Mouse (Mus musculus): ENCODE data around the gene Tas1r1. TPM values are rescaled to one million over a fixed set of nuclear protein-coding genes. Genes with fewer than 3 reads are reported as not detected.

Gene Tas1r1
- polyA plus RNA-seq, 1 experiment from 2014 or later: 1.5 TPM

GRCm38 (mm10) chr4:152007481-152008147 lies 30.8 kb downstream of the Tas1r1 start:
- Histone ChIP-seq H3K27ac (peak overlapping the region; percentile 61), H3K36me3 (0 out of 2 replicates have a peak, but pooled peaks cover 3% of the 10 kb centered on the region), H3K9ac (peak overlapping the region; percentile 72), H3K4me1 (replicated peaks) (peaks cover 50% of the 10 kb centered on the region), H3K27me3 (peaks cover 47% of the 10 kb centered on the region), H3K9me3 (no peaks in the 10 kb centered on the region), H3K4me2 (peak overlapping the region; percentile 97), H3K4me3 (peak overlapping the region; percentile 72)
- no peak for ATAC-seq (ENCODE audit: low FRiP score)
- 3% methylated on average over 8 of the region's 8 CpGs for WGBS

DNA sequence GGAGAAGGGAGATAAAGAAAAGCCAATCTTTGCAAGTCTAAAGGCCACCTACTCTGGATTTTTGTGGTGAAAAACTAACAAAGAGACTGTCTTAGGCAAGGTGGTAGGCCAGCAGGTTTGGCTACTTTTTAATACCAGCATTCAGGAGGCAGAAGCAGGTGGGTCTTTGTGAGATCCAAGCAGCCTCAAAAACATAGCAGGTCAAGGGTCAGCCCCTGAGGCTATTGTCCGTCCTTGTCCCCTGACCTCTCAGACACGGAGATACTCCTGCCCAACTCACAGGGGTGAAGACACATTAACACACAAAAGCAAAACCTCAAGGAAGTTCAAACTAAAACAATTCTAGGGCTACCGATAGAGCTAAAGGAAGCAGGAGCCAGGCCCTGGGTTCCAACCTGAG lies 31.6 kb downstream of the Tas1r1 start:
- Histone ChIP-seq H3K4me1 (replicated peaks) (peaks cover 49% of the 10 kb centered on the region), H3K4me2 (no peak overlapping the region), H3K27ac (no peak overlapping the region), H3K9ac (no peak overlapping the region), H3K9me3 (no peaks in the 10 kb centered on the region), H3K27me3 (peaks cover 45% of the 10 kb centered on the region), H3K4me3 (no peak overlapping the region), H3K36me3 (no peaks in the 10 kb centered on the region)
- 9% methylated on average over 3 of the region's 3 CpGs for WGBS
- no peak for ATAC-seq (ENCODE audit: low FRiP score)

GRCm38 (mm10) chr4:152006137-152006536 lies 32.2 kb downstream of the Tas1r1 start:
- no peak overlapping the region for H3K27ac ChIP-seq
- no peak overlapping the region for H3K9ac ChIP-seq
- ATAC-seq (ENCODE audit: low FRiP score): no peak
- H3K9me3 ChIP-seq: no peaks in the 10 kb centered on the region
- WGBS: 83% methylated on average over 6 of the region's 6 CpGs
- no peak overlapping the region for H3K4me2 ChIP-seq
- no peak overlapping the region for H3K4me3 ChIP-seq
- H3K4me1 ChIP-seq (replicated peaks): peaks cover 42% of the 10 kb centered on the region
- no peaks in the 10 kb centered on the region for H3K36me3 ChIP-seq
- peaks cover 38% of the 10 kb centered on the region for H3K27me3 ChIP-seq

DNA sequence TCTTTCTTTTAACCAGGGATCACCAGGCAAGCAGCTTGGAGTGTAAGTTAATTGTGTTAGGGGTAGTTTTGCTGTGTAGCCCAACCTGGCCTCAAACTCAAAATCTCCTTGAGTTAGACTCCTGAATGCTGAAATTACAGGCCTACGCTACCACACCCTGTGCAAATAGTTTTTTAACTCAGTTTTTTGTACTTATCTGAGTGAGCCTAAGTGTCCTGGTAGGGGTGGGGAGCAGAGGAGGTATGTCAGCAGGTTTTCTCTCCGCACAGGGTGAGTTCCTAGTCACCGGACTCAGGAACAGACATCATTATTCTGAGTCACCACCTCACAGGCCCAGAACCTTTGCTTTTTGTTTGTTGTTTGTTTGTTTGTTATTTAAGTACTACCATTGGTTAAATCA lies 36.3 kb downstream of the Tas1r1 start:
- Histone ChIP-seq H3K9ac (no peak overlapping the region), H3K9me3 (no peaks in the 10 kb centered on the region), H3K4me2 (no peak overlapping the region), H3K4me3 (no peak overlapping the region), H3K4me1 (replicated peaks) (peaks cover 10% of the 10 kb centered on the region), H3K27me3 (peaks cover 9% of the 10 kb centered on the region), H3K27ac (no peak overlapping the region), H3K36me3 (no peaks in the 10 kb centered on the region)
- WGBS: 91% methylated on average over 3 of the region's 3 CpGs
- ATAC-seq (ENCODE audit: low FRiP score): no peak

- H3K27me3 ChIP-seq: peaks cover 2% of the 10 kb centered on the region
- H3K9me3 ChIP-seq: no peaks in the 10 kb centered on the region
- 62% methylated on average over 4 of the region's 4 CpGs for WGBS
- H3K4me2 ChIP-seq: no peak overlapping the region
- H3K9ac ChIP-seq: no peak overlapping the region
- ATAC-seq (ENCODE audit: low FRiP score): no peak
- no peaks in the 10 kb centered on the region for H3K36me3 ChIP-seq
- H3K27ac ChIP-seq: no peak overlapping the region
- H3K4me3 ChIP-seq: no peak overlapping the region
- H3K4me1 ChIP-seq (replicated peaks): peaks cover 9% of the 10 kb centered on the region
These were observed 37.0 kb downstream of the Tas1r1 start for GRCm38 (mm10) chr4:152001335-152001734.

- Histone ChIP-seq H3K27me3 (no peaks in the 10 kb centered on the region), H3K4me1 (replicated peaks) (peaks cover 9% of the 10 kb centered on the region), H3K9me3 (no peaks in the 10 kb centered on the region), H3K9ac (no peak overlapping the region), H3K4me3 (no peak overlapping the region), H3K4me2 (no peak overlapping the region), H3K36me3 (no peaks in the 10 kb centered on the region), H3K27ac (no peak overlapping the region)
- WGBS: 70% methylated on average over 4 of the region's 4 CpGs
- no peak for ATAC-seq (ENCODE audit: low FRiP score)
These were observed 37.5 kb downstream of the Tas1r1 start for GRCm38 (mm10) chr4:152000906-152001305.

DNA sequence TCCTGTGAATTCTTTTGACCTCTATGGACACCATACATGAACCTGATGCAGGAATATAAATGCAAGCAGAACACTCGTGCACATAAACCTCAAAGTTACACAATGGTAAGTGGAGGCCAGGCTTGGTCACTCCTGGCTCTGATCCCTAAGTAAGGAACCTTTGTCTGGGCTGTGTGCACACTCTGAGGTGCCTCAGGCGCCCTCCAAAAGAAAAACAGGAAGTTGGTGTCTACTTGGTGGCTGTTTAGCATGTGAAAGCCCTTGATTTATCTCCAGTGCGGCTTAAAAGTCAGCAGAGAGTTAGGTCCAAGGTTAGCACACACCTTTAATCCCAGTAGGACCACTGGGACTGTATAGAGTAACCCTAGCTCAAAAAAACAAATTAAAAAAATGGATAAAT lies 38.9 kb downstream of the Tas1r1 start:
- H3K36me3 ChIP-seq: no peaks in the 10 kb centered on the region
- ATAC-seq (ENCODE audit: low FRiP score): no peak
- 58% methylated on average over 3 of the region's 3 CpGs for WGBS
- peaks cover 13% of the 10 kb centered on the region for H3K4me1 ChIP-seq (replicated peaks)
- H3K4me3 ChIP-seq: no peak overlapping the region
- H3K4me2 ChIP-seq: no peak overlapping the region
- H3K27ac ChIP-seq: no peak overlapping the region
- H3K9ac ChIP-seq: no peak overlapping the region
- no peaks in the 10 kb centered on the region for H3K9me3 ChIP-seq
- no peaks in the 10 kb centered on the region for H3K27me3 ChIP-seq

DNA sequence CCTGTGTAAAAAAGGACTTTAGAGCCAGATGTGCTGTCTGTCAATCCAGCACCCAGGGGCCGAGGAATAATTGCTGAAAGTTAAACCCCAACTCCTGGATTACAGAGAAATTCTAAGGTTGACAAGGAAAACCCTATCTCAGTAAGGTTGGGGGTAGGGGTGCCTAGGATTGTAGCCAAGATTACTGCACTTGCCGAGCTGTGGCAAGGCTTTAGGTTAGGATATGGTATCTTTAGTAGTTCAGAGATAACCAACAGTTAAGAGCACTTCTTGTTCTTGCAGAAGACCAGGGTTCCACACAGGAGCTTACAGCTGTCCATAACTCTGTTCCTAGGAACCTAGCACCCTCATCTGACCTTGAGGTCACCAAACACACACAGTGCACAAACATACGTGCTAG lies 40.7 kb downstream of the Tas1r1 start:
- no peaks in the 10 kb centered on the region for H3K27me3 ChIP-seq
- no peaks in the 10 kb centered on the region for H3K36me3 ChIP-seq
- H3K4me3 ChIP-seq: no peak overlapping the region; the same call in 1 of the 2 replicates
- H3K9ac ChIP-seq: peak overlapping the region; percentile 89
- no peak overlapping the region for H3K27ac ChIP-seq
- ATAC-seq (ENCODE audit: low FRiP score): no peak
- WGBS: 83% methylated on average over 3 of the region's 3 CpGs
- H3K4me1 ChIP-seq (replicated peaks): peaks cover 26% of the 10 kb centered on the region
- H3K4me2 ChIP-seq: peak overlapping the region; percentile 58
- H3K9me3 ChIP-seq: no peaks in the 10 kb centered on the region

DNA sequence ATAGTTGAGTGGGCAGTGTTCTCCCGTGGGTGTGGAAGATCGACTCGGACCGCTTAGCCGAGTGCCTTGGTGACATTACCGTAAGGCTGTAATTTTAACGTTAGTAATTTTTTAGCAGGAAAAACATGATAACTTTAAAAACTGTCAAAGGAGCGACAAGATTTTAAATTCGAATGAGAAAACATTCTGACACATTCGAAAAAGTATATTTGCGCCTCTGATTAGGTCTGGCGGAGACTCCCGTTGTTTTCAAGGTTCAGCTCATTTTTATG lies 41.5 kb downstream of the Tas1r1 start:
- no peaks in the 10 kb centered on the region for H3K27me3 ChIP-seq
- no peak for ATAC-seq (ENCODE audit: low FRiP score)
- peaks cover 26% of the 10 kb centered on the region for H3K4me1 ChIP-seq (replicated peaks)
- WGBS: 8% methylated on average over 13 of the region's 13 CpGs
- H3K4me3 ChIP-seq: peak overlapping the region; percentile 92
- peak overlapping the region; percentile 89 for H3K9ac ChIP-seq
- H3K4me2 ChIP-seq: peak overlapping the region; percentile 58
- no peaks in the 10 kb centered on the region for H3K9me3 ChIP-seq
- H3K27ac ChIP-seq: peak overlapping the region; percentile 91
- peaks cover 7% of the 10 kb centered on the region for H3K36me3 ChIP-seq

- Histone ChIP-seq H3K27ac (peak within 1 kb of the TSS; percentile 91), H3K36me3 (peaks cover 12% of the 10 kb centered on the region), H3K4me2 (peak within 1 kb of the TSS; percentile 93), H3K4me3 (peak within 1 kb of the TSS; percentile 92), H3K9me3 (no peaks in the 10 kb centered on the region), H3K27me3 (no peaks in the 10 kb centered on the region), H3K9ac (peak within 1 kb of the TSS; percentile 89), H3K4me1 (replicated peaks) (peaks cover 26% of the 10 kb centered on the region)
- under 1% methylated on average over 81 of the region's 94 CpGs for WGBS
- ATAC-seq (ENCODE audit: low FRiP score): peak; percentile 96
These were observed 42.0 kb downstream of the Tas1r1 start, which contains the start of gene Phf13 for GRCm38 (mm10) chr4:151996173-151996950. Gene Phf13 (minus strand): TSS chr4:151996258.

DNA sequence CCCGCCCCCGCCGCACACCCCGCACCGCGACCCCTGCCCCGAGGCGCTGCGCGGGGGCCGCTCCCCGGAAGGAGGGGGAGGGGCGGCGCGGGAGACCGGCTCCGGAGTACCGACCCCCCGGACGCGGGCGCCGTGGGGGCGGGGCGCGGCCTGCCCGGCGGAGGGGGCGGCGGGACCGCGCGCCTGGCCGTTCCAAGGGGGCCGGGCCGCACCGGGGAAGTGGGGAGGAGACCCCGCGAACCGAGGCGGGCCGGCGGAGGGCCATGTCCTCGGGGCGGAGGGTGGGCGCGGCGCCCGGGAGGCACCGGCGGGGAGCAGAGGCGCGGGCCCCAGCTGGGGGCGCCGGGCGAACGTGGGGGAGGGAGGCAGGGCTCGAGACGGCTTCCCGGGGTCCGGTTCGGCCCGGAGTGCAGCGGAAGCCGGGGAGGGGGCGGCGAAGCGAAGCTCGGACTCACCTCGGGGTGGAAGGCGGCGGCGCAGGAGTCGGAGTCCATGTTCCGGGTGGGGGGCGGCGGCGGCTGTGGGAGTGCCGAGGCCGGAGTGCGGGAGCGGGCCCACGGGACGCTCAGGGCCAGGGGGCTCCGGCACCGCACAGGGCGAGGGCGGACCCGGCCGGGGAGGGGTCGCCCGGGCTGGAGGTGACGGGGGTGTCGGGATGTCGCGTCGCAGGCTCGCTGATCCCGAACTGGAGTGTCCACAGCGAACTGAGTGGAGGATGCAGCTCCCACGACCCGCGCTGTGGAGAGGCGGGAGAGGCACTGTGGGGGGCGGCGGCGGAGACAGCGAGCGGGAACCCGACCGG lies 42.8 kb downstream of the Tas1r1 start:
- H3K36me3 ChIP-seq: peaks cover 20% of the 10 kb centered on the region
- H3K4me2 ChIP-seq: peak overlapping the region; percentile 93
- H3K9me3 ChIP-seq: no peaks in the 10 kb centered on the region
- peaks cover 26% of the 10 kb centered on the region for H3K4me1 ChIP-seq (replicated peaks)
- peak overlapping the region; percentile 89 for H3K9ac ChIP-seq
- under 1% methylated on average over 95 of the region's 111 CpGs for WGBS
- peak; percentile 68 for ATAC-seq (ENCODE audit: low FRiP score)
- H3K27ac ChIP-seq: peak overlapping the region; percentile 82
- no peaks in the 10 kb centered on the region for H3K27me3 ChIP-seq
- H3K4me3 ChIP-seq: peak overlapping the region; percentile 92
